9 mouse cellular contexts compared by ENCODE assay signal in the genomic region with DNA sequence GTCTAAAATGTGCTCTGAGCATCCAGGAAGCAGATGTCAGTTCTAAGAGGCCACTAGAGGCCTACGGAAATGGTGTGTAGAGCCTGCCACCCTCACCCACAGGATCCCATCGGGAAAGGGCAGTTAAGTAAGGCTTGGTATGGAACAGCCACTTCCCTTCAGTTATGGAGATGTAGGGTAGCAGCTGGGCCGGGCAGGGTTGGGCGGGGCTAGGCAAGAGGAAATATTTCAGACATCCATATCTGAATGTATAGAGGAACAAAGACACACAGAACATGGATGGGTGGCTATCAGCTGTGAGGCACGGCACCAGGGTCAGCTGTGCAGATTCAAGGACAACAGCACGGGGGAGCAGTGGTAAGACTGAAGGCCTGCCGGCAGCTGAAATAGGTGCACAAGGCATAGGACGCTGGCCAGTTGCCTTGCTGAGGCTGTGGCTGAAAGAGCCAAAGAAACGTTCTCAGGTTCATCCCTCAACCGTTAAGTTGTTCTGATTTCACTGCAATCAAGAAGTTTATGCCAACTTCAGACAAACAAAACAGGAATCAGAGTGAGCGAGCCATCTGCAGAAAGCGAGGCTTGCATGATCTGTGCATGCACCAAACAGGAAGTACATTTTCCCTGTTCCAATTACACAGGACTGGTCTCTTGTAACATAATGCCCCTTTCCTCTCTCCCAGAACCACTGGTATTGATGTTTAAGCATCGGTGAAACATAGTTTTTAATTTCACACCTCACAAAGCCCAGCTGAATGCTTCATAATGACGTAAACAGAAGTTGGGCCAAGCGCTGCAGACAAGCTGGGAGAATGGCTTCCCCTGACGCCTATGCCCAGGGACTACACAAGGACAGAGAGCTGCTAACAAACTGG. TPM values are rescaled to one million over a fixed set of nuclear protein-coding genes. Genes with fewer than 3 reads are reported as not detected.
DNase-seq lines count a peak whose midpoint lies in the region; ATAC-seq and TF ChIP-seq lines count a peak whose summit lies in the region.
"Had no signal": no experiment of that assay in that cellular context is flagged by ENCODE, and none has a peak within 500 bp of the region (broad histone marks: within the 10 kb centered on the region; RNA-seq: fewer than 3 reads in every experiment).

No protein-coding gene starts in this region.

- no peak for ATAC-seq in hindbrain, embryonic 13.5 days (ENCODE audit: low FRiP score)
- ATAC-seq in hindbrain, embryonic 12.5 days (ENCODE audit: low FRiP score), result no peak; the same call in 1 of the 2 replicates
- ATAC-seq in limb, embryonic 12.5 days (ENCODE audit: insufficient number of reproducible peaks, insufficient read depth, low FRiP score, low TSS enrichment, low read depth), result peak; percentile 44; the same call in 1 of the 2 replicates

- TF ChIP-seq EP300 in ES-Bruce4 (IDR thresholded peaks at IDR 0.05; ENCODE audit: insufficient read depth, low read depth, low read length), result no peak

- peaks cover 15% of the 10 kb centered on the region for H3K27me3 ChIP-seq in hindbrain, embryonic 13.5 days
- H3K27me3 ChIP-seq in hindbrain, embryonic 12.5 days, result peaks cover 2% of the 10 kb centered on the region; the same call in 1 of the 2 replicates
- no peaks in the 10 kb centered on the region; the same call in 1 of the 2 replicates for H3K27me3 ChIP-seq in ES-Bruce4 (ENCODE audit: control insufficient read depth, insufficient read depth, low read length, poor library complexity, severe bottlenecking)
- no peaks in the 10 kb centered on the region for H3K27me3 ChIP-seq in limb, embryonic 12.5 days
- H3K27me3 ChIP-seq: forebrain, embryonic 12.5 days had no signal

- peaks cover 2% of the 10 kb centered on the region; the same call in 1 of the 2 replicates for H3K36me3 ChIP-seq in hindbrain, embryonic 13.5 days
- no peaks in the 10 kb centered on the region for H3K36me3 ChIP-seq in hindbrain, embryonic 12.5 days
- no peaks in the 10 kb centered on the region for H3K36me3 ChIP-seq in ES-Bruce4 (ENCODE audit: control insufficient read depth, insufficient read depth, low read length, poor library complexity, severe bottlenecking)
- no peaks in the 10 kb centered on the region for H3K36me3 ChIP-seq in limb, embryonic 12.5 days
- H3K36me3 ChIP-seq: forebrain, embryonic 12.5 days had no signal

- no peak overlapping the region for H3K9ac ChIP-seq in hindbrain, embryonic 13.5 days
- H3K9ac ChIP-seq in hindbrain, embryonic 12.5 days, result no peak overlapping the region
- no peak overlapping the region for H3K9ac ChIP-seq in ES-Bruce4 (ENCODE audit: low read depth, poor library complexity, severe bottlenecking)
- no peak overlapping the region for H3K9ac ChIP-seq in limb, embryonic 12.5 days (replicated peaks)
- H3K9ac ChIP-seq: forebrain, embryonic 12.5 days had no signal

- TF ChIP-seq POLR2A in ES-Bruce4 (IDR thresholded peaks at IDR 0.05; ENCODE audit: insufficient read depth, low read length), result no peak

- H3K4me2 ChIP-seq in hindbrain, embryonic 13.5 days, result no peak overlapping the region
- no peak overlapping the region for H3K4me2 ChIP-seq in hindbrain, embryonic 12.5 days (replicated peaks)
- H3K4me2 ChIP-seq in limb, embryonic 12.5 days, result no peak overlapping the region
- H3K4me2 ChIP-seq: forebrain, embryonic 12.5 days had no signal

- H3K4me1 ChIP-seq in hindbrain, embryonic 13.5 days (replicated peaks), result peaks cover 28% of the 10 kb centered on the region
- H3K4me1 ChIP-seq in hindbrain, embryonic 12.5 days, result peaks cover 8% of the 10 kb centered on the region
- H3K4me1 ChIP-seq in ES-Bruce4 (ENCODE audit: control insufficient read depth, insufficient read depth, low read length), result peaks cover 2% of the 10 kb centered on the region
- peaks cover 26% of the 10 kb centered on the region for H3K4me1 ChIP-seq in limb, embryonic 12.5 days (replicated peaks)

- DNase-seq in adrenal gland, adult 8-10 months, result peak; percentile 24
- no peak for DNase-seq in spleen, postnatal 36 days (ENCODE audit: low spot score in 2 of 2)
- DNase-seq in cerebellum, postnatal 10 days, result no peak
- no peak for DNase-seq in c-Kit-positive CD71-positive TER-119-positive erythroid progenitor cells, embryonic 14.5 days (ENCODE audit: low spot score)

- no peak overlapping the region for H3K4me3 ChIP-seq in hindbrain, embryonic 13.5 days
- H3K4me3 ChIP-seq in hindbrain, embryonic 12.5 days, result no peak overlapping the region
- H3K4me3 ChIP-seq in ES-Bruce4 (ENCODE audit: low read depth, low read length), result no peak overlapping the region
- H3K4me3 ChIP-seq in limb, embryonic 12.5 days (replicated peaks), result no peak overlapping the region
- H3K4me3 ChIP-seq: forebrain, embryonic 12.5 days had no signal

- no peaks in the 10 kb centered on the region for H3K9me3 ChIP-seq in hindbrain, embryonic 13.5 days
- H3K9me3 ChIP-seq in hindbrain, embryonic 12.5 days (replicated peaks), result no peaks in the 10 kb centered on the region
- H3K9me3 ChIP-seq in ES-Bruce4 (replicated peaks; ENCODE audit: control insufficient read depth, insufficient read depth, low read length, poor library complexity, severe bottlenecking), result no peaks in the 10 kb centered on the region
- no peaks in the 10 kb centered on the region for H3K9me3 ChIP-seq in limb, embryonic 12.5 days
- H3K9me3 ChIP-seq: forebrain, embryonic 12.5 days had no signal

- peak; percentile 7 for TF ChIP-seq CTCF in ES-Bruce4 (IDR thresholded peaks at IDR 0.05; ENCODE audit: low read depth, low read length)

- 0 out of 2 replicates have a peak overlapping the region, but pooled peaks have one; percentile 32 for H3K27ac ChIP-seq in hindbrain, embryonic 13.5 days
- H3K27ac ChIP-seq in hindbrain, embryonic 12.5 days, result no peak overlapping the region
- H3K27ac ChIP-seq in ES-Bruce4 (ENCODE audit: insufficient read depth, low read length), result no peak overlapping the region
- peak overlapping the region; percentile 80 for H3K27ac ChIP-seq in limb, embryonic 12.5 days
- H3K27ac ChIP-seq: forebrain, embryonic 12.5 days had no signal

- 71% methylated on average over 16 of the region's 16 CpGs for WGBS in hindbrain, embryonic 13.5 days
- WGBS in hindbrain, embryonic 12.5 days, result 66% methylated on average over 16 of the region's 16 CpGs
- 53% methylated on average over 16 of the region's 16 CpGs for WGBS in limb, embryonic 12.5 days

RNA-seq across cellular contexts. Expression of a gene that starts 22.0 kb away (rescaled TPM):
- 4.0 and 4.3 TPM in 2 replicates for polyA plus RNA-seq in hindbrain, embryonic 13.5 days (2015; fragmentation: Nextera tagmentation; extraction: Ambion mirVana)
- polyA plus RNA-seq in hindbrain, embryonic 12.5 days (2016; fragmentation: Nextera tagmentation; extraction: Ambion mirVana), result 22.4 and 27.9 TPM in 2 replicates
- 2.3 and 2.5 TPM in 2 replicates for polyA plus RNA-seq in ES-Bruce4 (2011; ENCODE audit: insufficient read depth, insufficient read length, low read depth, missing spikeins)
- total RNA-seq in adrenal gland, adult 8-10 months (2022), result 1 to 10 TPM; 1.0 to 2.3 (median 1.6) TPM
- polyA plus RNA-seq in limb, embryonic 12.5 days (2016; fragmentation: Nextera tagmentation; extraction: Ambion mirVana), result 89.9 and 96.0 TPM in 2 replicates

RNA-seq across cellular contexts. Expression of a gene that starts 49.3 kb away (rescaled TPM):
- polyA plus RNA-seq in hindbrain, embryonic 13.5 days (2015; fragmentation: Nextera tagmentation; extraction: Ambion mirVana), result 36.3 and 37.8 TPM in 2 replicates
- polyA plus RNA-seq in hindbrain, embryonic 12.5 days (2016; fragmentation: Nextera tagmentation; extraction: Ambion mirVana), result 34.1 and 35.2 TPM in 2 replicates
- 14.2 and 17.8 TPM in 2 replicates for polyA plus RNA-seq in ES-Bruce4 (2011; ENCODE audit: insufficient read depth, insufficient read length, low read depth, missing spikeins)
- total RNA-seq in adrenal gland, adult 8-10 months (2022), result 10 to 100 TPM; 67.8 to 82.0 (median 78.5) TPM
- polyA plus RNA-seq in limb, embryonic 12.5 days (2016; fragmentation: Nextera tagmentation; extraction: Ambion mirVana), result 33.1 and 35.5 TPM in 2 replicates

Comparison
In these comparisons a context has a peak if more than half of its experiments do, and no peak if none do; other contexts are left out.
1. H3K27ac ChIP-seq: peak in hindbrain, embryonic 13.5 days (single experiment) and limb, embryonic 12.5 days (single experiment); none in hindbrain, embryonic 12.5 days (single experiment) and ES-Bruce4 (single experiment).